Mouse (Mus musculus) testis, adult 2 months (tissue): ENCODE measurements at regions not wholly inside any gene's neighbourhood (a gene's known extent, or its start where the extent isn't known, plus 50 kb on each side); places are given as distances from the start of the nearest gene placed in this dataset.

ENCODE experiments used
- H3K27ac ChIP-seq: fragments of 200-500 bp; 2 replicates; pipeline ENCODE4 v1.5.1; 2012; ENCODE audit warnings: low read depth, low read length; ENCODE audit not compliant: control insufficient read depth, insufficient read depth
- H3K27me3 ChIP-seq: fragments of 200-500 bp; 2 replicates; pipeline ENCODE4 v1.6.1; 2012; ENCODE audit warnings: mild to moderate bottlenecking, low read length, moderate library complexity; ENCODE audit not compliant: control insufficient read depth, insufficient read depth
- H3K36me3 ChIP-seq: fragments of 200-500 bp; 2 replicates; pipeline ENCODE4 v1.6.1; 2012; ENCODE audit warnings: mild to moderate bottlenecking, low read length; ENCODE audit not compliant: control insufficient read depth, insufficient read depth
- H3K4me1 ChIP-seq: fragments of 200-500 bp; 2 replicates; pipeline ENCODE4 v1.6.1; 2012; ENCODE audit warnings: low read length; ENCODE audit not compliant: control insufficient read depth, insufficient read depth
- H3K4me3 ChIP-seq: fragments of 200-500 bp; 2 replicates; pipeline ENCODE4 v1.5.1; 2012; ENCODE audit warnings: low read depth, mild to moderate bottlenecking, low read length, moderate library complexity, mixed read lengths; ENCODE audit not compliant: control insufficient read depth
- CTCF ChIP-seq: fragments of 200-500 bp; IDR thresholded peaks from 2 replicates; pipeline ENCODE4 v1.5.1; 2012; ENCODE audit warnings: low read depth, mild to moderate bottlenecking, inconsistent platforms, low read length, moderate library complexity; ENCODE audit not compliant: control insufficient read depth, insufficient read depth, insufficient replicate concordance
- POLR2A ChIP-seq: fragments of 200-500 bp; IDR thresholded peaks from 2 replicates; pipeline ENCODE4 v1.6.1; 2012; ENCODE audit warnings: low read depth, mild to moderate bottlenecking, inconsistent platforms, low read length, moderate library complexity; ENCODE audit not compliant: control insufficient read depth

DNA sequence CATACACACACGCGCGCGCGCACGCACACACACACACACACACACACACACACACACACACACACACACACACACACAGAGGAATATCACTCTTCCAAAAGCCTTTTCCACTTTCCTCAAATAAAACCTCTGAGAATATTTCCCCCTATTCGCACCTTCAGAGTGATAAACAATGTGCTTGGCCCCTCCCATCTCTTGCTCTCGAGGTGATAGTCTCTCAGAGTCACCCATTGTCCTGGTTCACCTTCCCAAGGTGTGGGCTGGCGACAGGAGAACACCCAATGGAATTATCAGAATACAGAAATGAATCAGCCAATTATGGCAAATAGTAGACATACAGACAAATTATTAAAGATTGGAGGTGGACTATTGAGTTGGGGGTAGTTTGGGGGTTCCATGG is 1151.3 kb downstream of the Mrps31 start:
- H3K27ac ChIP-seq: no peak overlapping the region

DNA sequence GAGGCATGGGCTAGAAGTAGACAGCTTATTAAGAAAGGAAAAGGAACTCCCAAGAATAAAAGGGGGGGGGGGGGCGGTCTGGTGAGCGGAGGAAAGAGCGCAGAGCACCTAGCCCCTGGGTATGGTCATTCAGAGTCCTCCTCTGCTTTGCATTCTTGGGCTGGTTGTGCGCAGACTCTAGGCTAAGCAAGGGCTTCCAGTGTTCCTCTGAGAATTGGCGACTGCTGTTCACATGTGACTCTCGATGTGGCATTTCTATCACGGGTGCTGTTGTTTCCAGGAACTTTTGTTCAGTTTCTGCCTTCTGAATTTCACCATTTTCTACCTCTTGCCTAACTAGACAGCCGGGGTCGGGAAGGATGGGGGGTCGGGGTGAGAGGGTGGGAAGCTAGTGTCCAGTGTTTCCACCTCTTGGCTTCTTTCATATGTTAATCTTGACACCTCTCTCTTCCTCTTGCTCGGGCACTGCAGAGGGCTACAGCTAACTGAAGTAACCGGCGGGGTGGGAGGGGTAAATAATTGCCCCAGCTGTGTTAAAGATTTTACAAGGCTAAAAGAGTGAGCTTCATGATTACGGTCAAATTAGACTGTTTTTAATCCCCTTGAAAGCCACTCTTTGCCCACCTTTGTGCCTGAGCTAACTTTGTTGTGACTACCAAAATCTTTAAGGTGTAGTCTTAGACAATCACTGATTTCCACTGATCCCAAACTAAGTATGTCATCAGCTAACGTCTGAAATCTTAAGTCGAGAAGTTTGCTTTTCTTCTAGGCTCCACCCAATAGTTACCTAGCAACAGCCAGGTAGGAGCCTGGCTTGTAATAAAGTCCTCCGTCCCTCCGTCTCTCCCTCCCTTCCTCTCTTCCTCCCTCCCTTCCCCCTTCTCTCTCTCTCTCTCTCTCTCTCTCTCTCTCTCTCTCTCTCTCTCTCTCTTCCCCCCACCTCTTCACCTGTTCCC is 1152.2 kb downstream of the Mrps31 start:
- H3K4me3 ChIP-seq: no peak overlapping the region
- peaks cover 3% of the 10 kb centered on the region for H3K4me1 ChIP-seq
- no peaks in the 10 kb centered on the region for H3K36me3 ChIP-seq
- TF ChIP-seq CTCF (no peak), POLR2A (no peak)
- no peak overlapping the region for H3K27ac ChIP-seq
- no peaks in the 10 kb centered on the region for H3K27me3 ChIP-seq

More for the DNA sequence above, 1151.3 kb downstream of the Mrps31 start:
- Histone ChIP-seq H3K4me1 (peaks cover 3% of the 10 kb centered on the region), H3K4me3 (no peak overlapping the region), H3K27me3 (no peaks in the 10 kb centered on the region), H3K36me3 (no peaks in the 10 kb centered on the region)
- no peak for TF ChIP-seq POLR2A
- no peak for TF ChIP-seq CTCF

DNA sequence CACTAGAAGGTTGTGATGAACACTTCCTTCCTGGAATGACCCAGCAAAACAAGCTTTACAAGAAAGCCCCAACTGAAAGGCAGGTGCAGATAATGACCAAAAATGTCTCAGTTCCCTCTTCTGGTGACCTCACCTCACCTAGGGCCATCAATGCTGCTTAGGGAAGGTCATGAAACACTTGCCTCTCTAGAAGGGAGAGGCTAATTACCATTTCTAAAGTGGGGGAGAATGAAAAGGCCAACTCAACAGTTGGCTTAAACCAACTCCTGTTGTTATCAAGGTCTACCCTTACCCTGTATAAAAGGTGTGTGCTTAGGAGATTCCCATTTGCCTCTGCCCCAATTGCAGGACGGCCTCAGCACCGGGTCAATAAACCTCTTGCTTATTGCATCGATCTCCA is 1156.7 kb downstream of the Mrps31 start:
- Histone ChIP-seq H3K27me3 (no peaks in the 10 kb centered on the region), H3K4me3 (no peak overlapping the region), H3K36me3 (no peaks in the 10 kb centered on the region), H3K4me1 (peaks cover 3% of the 10 kb centered on the region), H3K27ac (no peak overlapping the region)
- TF ChIP-seq CTCF (no peak), POLR2A (no peak)

DNA sequence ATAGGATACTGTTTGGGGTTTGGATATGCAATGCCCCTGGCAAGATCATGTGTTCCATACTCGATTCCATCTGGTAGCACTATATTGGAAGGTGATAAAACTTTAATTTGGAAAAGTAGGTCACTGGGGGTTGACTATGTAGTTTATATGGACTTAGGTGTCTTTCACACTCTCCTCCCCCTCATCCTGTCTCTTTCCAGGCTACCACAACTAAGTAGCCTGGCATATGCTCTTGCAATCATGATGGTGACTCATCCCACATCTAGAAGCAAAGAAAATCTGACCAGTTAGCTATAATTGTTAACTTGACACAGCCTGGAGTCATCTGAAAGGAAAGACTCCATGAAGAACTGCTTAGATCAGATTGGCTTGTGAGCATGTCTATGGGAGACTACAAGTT is 1154.3 kb downstream of the Adam3 start:
- no peak overlapping the region for H3K27ac ChIP-seq
- no peak overlapping the region for H3K4me3 ChIP-seq
- H3K27me3 ChIP-seq: no peaks in the 10 kb centered on the region
- TF ChIP-seq POLR2A: no peak
- TF ChIP-seq CTCF: no peak
- no peaks in the 10 kb centered on the region for H3K4me1 ChIP-seq
- H3K36me3 ChIP-seq: no peaks in the 10 kb centered on the region

DNA sequence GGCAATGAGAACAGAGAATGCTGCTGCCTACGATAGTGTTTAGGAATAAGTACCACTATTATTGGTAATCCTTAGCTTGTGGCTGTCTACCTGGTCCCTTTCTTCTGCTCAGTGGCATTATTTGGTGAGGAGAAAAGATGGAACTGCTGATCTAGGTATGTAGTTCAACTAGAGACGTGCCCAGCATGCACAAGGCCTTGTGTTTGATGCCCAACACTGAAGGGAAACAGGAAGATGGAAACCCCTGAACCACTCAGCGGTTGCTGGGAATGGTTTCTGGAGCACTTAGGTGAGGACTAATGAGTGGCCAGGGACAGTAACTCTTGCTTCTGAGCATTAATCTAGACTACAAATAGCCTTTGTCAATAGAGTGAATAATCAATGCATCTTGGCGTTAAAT is 1145.5 kb downstream of the Adam3 start:
- Histone ChIP-seq H3K27me3 (no peaks in the 10 kb centered on the region), H3K36me3 (no peaks in the 10 kb centered on the region), H3K4me3 (no peak overlapping the region), H3K27ac (no peak overlapping the region), H3K4me1 (no peaks in the 10 kb centered on the region)
- no peak for TF ChIP-seq CTCF
- no peak for TF ChIP-seq POLR2A

DNA sequence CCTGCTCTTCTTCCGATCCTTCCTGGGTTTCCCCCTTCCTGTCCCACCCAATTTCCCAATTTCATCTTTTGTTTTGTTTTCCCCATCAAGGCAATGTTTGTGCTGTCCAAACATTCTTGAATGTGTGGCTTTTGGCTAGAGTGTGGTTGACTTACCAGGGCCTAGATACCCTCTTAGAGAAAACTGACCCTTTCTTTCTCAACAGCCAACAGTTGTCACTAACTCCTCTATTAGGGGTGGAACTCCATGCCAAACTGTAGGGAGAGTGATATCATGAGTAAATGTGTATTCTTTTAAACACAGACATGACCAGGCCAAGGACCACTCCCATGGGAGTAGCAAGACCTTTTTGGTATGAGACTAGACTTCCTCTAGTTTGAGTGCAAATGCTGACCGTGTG is 1145.0 kb downstream of the Adam3 start:
- H3K4me3 ChIP-seq: no peak overlapping the region
- TF ChIP-seq POLR2A: no peak
- TF ChIP-seq CTCF: no peak
- H3K27me3 ChIP-seq: no peaks in the 10 kb centered on the region
- no peaks in the 10 kb centered on the region for H3K4me1 ChIP-seq
- no peaks in the 10 kb centered on the region for H3K36me3 ChIP-seq
- no peak overlapping the region for H3K27ac ChIP-seq
